Mouse (Mus musculus) heart, postnatal 0 days (tissue): ENCODE measurements at regions not wholly inside any gene's neighbourhood (a gene's known extent, or its start where the extent isn't known, plus 50 kb on each side); places are given as distances from the start of the nearest gene placed in this dataset.

Source experiments
- ATAC-seq: fragments of 200-750 bp; cut with Nextera tagmentation; 2 replicates; pipeline ENCODE4 v1.8.0; 2017; ENCODE audit warnings: low read depth, moderate number of reproducible peaks, moderate library complexity; ENCODE audit not compliant: insufficient read depth
- DNase-seq: peaks from one replicate; pipeline ENCODE4 v3.0.0-alpha.2; 2016; ENCODE audit warnings: low spot score
- H3K27ac ChIP-seq: fragments of 300-500 bp; sonication (generic); 2 replicates; pipeline ENCODE4 v1.5.1; 2014; ENCODE audit warnings: low read depth, mild to moderate bottlenecking
- H3K27me3 ChIP-seq: fragments of 300-500 bp; sonication (generic); 2 replicates; pipeline ENCODE4 v1.6.1; 2014; ENCODE audit warnings: low read length, mixed read lengths; ENCODE audit not compliant: control insufficient read depth, insufficient read depth
- H3K36me3 ChIP-seq: fragments of 300-500 bp; sonication (generic); replicated peaks from 2 replicates; pipeline ENCODE4 v1.6.1; 2014; ENCODE audit warnings: low read length, mixed read lengths; ENCODE audit not compliant: control insufficient read depth, insufficient read depth
- H3K4me1 ChIP-seq: fragments of 300-500 bp; sonication (generic); 2 replicates; pipeline ENCODE4 v1.6.1; 2014; ENCODE audit warnings: antibody characterized with exemption; ENCODE audit not compliant: control insufficient read depth, insufficient read depth
- H3K4me2 ChIP-seq: fragments of 300-500 bp; sonication (generic); 2 replicates; pipeline ENCODE4 v1.6.1; 2014; ENCODE audit warnings: low read depth, mild to moderate bottlenecking, low read length, moderate library complexity
- H3K4me3 ChIP-seq: fragments of 300-500 bp; sonication (generic); 2 replicates; pipeline ENCODE4 v1.5.1; 2014; ENCODE audit warnings: low read depth, low read length
- H3K9ac ChIP-seq: fragments of 300-500 bp; sonication (generic); replicated peaks from 2 replicates; pipeline ENCODE4 v1.6.1; 2014; ENCODE audit warnings: low read depth, low read length, mixed read lengths
- H3K9me3 ChIP-seq: fragments of 300-500 bp; sonication (generic); replicated peaks from 2 replicates; pipeline ENCODE4 v1.6.1; 2016; ENCODE audit warnings: low read length; ENCODE audit not compliant: control insufficient read depth
- CTCF ChIP-seq: IDR thresholded peaks from 2 replicates; pipeline ENCODE4 v1.5.1; 2016; ENCODE audit warnings: antibody characterized with exemption, control low read depth, low read depth
- EP300 ChIP-seq: IDR thresholded peaks from 2 replicates; pipeline ENCODE4 v1.6.1; 2016; ENCODE audit warnings: antibody characterized with exemption, low read depth
- WGBS: fragments of 180-500 bp; shearing (Covaris S2); extraction: QIAGEN DNeasy Blood & Tissue Kit; methylation state at CpG from one replicate; pipeline ENCODE4 v1.1.7; 2014; 5-methylcytosine and 5-hydroxymethylcytosine counted together

GRCm38 (mm10) chr8:34601426-34601953 lies 490.0 kb upstream of the Gm10131 start:
- WGBS: 80% methylated on average over 3 of the region's 3 CpGs
- H3K27me3 ChIP-seq: no peaks in the 10 kb centered on the region; the same call in 1 of the 2 replicates
- no peaks in the 10 kb centered on the region for H3K4me1 ChIP-seq
- no peak overlapping the region for H3K27ac ChIP-seq
- no peak overlapping the region for H3K4me3 ChIP-seq
- no peak for TF ChIP-seq EP300
- no peak for TF ChIP-seq CTCF
- DNase-seq: no peak
- H3K36me3 ChIP-seq: no peaks in the 10 kb centered on the region
- no peak overlapping the region for H3K9ac ChIP-seq
- no peak overlapping the region for H3K4me2 ChIP-seq
- no peaks in the 10 kb centered on the region for H3K9me3 ChIP-seq
- ATAC-seq: no peak

DNA sequence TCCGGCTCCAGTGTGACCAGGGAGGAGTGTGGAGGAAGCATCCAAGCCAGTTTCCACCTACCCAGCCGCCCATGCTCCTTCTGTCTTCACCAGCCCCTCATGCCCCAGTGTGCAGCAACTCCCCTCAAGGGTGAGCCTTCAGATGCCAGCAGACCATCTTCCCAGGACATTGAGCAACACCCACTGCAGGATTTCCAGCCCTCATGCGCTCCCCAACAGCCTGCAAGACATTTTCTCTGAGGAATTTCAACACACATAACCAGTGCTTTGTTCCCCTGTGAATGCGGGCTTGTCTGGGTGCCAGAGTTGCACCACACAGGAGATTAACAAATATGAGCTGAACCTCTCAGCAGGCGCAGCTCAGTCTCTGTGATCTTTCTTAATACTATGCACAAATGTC lies 489.3 kb upstream of the Gm10131 start:
- Histone ChIP-seq H3K27ac (no peak overlapping the region), H3K4me3 (no peak overlapping the region), H3K36me3 (no peaks in the 10 kb centered on the region), H3K4me2 (no peak overlapping the region), H3K9ac (no peak overlapping the region), H3K27me3 (no peaks in the 10 kb centered on the region; the same call in 1 of the 2 replicates), H3K9me3 (no peaks in the 10 kb centered on the region), H3K4me1 (no peaks in the 10 kb centered on the region)
- WGBS: 65% methylated on average over 5 of the region's 5 CpGs
- ATAC-seq: no peak
- DNase-seq: no peak
- no peak for TF ChIP-seq EP300
- TF ChIP-seq CTCF: no peak

- WGBS: 70% methylated on average over 5 of the region's 5 CpGs
- no peak for DNase-seq
- no peak for ATAC-seq
- TF ChIP-seq EP300 (no peak), CTCF (no peak)
- Histone ChIP-seq H3K27me3 (no peaks in the 10 kb centered on the region), H3K4me1 (no peaks in the 10 kb centered on the region), H3K9me3 (no peaks in the 10 kb centered on the region), H3K36me3 (no peaks in the 10 kb centered on the region), H3K27ac (no peak overlapping the region), H3K4me3 (no peak overlapping the region), H3K9ac (no peak overlapping the region), H3K4me2 (no peak overlapping the region)
These were observed 485.1 kb upstream of the Gm10131 start for GRCm38 (mm10) chr8:34596593-34596992.

DNA sequence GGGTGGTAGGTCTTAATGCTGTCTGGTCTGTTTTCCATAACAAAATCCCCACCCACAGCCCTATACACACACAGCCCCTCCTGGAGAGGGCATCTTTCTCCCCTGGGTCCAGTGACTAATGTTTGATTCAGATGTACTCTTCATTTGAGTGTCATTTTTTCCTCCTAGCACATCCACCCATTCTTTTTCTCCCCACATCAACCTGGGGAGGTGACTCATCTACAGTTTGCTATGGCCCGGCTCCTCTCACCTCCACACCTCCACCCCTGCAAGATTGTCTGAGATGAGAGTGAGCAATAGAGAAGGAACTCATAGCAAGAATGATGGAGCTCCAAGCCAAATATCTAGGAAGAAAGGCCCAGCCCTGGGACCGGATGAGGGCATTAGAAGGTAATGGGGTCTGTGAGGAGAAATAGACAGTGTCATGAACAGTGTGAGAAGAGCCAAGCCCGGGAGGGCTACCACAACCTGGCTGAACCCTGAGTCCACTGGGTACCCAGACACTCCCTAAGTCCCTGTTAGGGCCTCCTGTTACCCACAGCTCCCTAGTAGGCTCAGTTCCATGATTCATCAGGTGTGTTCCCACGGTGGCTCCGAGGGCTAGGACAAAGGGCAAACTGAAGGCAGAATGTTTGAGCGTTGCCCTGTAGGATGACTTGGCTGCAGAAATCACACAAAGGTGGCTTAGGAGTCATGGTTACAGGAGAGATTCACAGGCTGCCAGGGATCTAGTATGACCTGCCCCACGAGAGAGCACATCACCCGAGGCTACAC lies 479.6 kb upstream of the Gm10131 start:
- no peak for DNase-seq
- Histone ChIP-seq H3K27ac (no peak overlapping the region), H3K4me1 (no peaks in the 10 kb centered on the region), H3K9me3 (no peaks in the 10 kb centered on the region), H3K9ac (no peak overlapping the region), H3K27me3 (no peaks in the 10 kb centered on the region), H3K4me2 (no peak overlapping the region), H3K4me3 (no peak overlapping the region), H3K36me3 (no peaks in the 10 kb centered on the region)
- TF ChIP-seq CTCF: no peak
- no peak for TF ChIP-seq EP300
- WGBS: 83% methylated on average over 8 of the region's 8 CpGs
- ATAC-seq: no peak

DNA sequence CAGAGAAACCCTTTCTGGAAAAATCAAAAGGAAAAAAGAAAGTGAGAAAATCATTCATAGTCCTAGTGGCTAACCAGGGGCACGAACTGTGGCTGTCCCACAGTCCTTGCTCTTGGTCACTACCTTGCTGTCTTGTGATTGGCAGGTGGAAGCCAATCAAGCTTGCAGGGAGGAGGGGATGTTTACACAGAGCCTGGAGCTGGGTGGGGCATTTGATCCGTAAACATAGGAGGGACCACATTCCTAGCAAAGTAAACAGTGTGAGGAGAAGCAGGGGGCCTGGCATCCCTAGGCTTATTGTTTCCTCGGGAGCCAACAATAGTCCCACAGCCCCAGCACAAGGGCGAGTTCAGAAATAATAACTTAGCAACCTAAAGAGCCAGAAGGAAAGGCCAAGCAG lies 466.5 kb upstream of the Gm10131 start:
- H3K4me2 ChIP-seq: no peak overlapping the region
- no peak overlapping the region for H3K9ac ChIP-seq
- no peak for DNase-seq
- WGBS: 36% methylated on average over 4 of the region's 4 CpGs
- ATAC-seq: no peak
- H3K36me3 ChIP-seq: no peaks in the 10 kb centered on the region
- H3K27ac ChIP-seq: no peak overlapping the region
- no peaks in the 10 kb centered on the region for H3K9me3 ChIP-seq
- TF ChIP-seq CTCF: no peak
- TF ChIP-seq EP300: no peak
- no peak overlapping the region for H3K4me3 ChIP-seq
- no peaks in the 10 kb centered on the region for H3K4me1 ChIP-seq
- H3K27me3 ChIP-seq: no peaks in the 10 kb centered on the region

DNA sequence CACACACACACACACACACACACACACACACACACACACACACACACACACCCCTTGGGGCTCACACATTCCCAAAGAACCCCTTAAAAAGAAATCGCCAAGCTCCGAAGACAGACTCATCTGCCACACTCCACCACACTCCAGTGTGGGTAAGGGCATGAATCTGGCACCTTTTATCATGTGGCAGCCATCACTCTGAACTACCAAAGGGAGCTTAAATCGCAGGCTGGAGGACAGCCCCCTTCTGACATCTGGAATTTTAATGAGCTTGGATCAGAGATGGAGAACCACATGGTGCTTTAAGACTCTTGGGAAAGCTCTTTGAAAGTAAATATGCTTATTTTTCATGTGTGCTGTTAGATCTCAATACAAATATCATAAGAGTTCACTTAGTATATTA lies 462.5 kb upstream of the Gm10131 start:
- H3K27me3 ChIP-seq: no peaks in the 10 kb centered on the region
- 76% methylated on average over 3 of the region's 3 CpGs for WGBS
- no peak for DNase-seq
- ATAC-seq: no peak
- H3K36me3 ChIP-seq: no peaks in the 10 kb centered on the region
- no peaks in the 10 kb centered on the region for H3K9me3 ChIP-seq
- no peaks in the 10 kb centered on the region for H3K4me1 ChIP-seq
- no peak overlapping the region for H3K27ac ChIP-seq
- H3K4me2 ChIP-seq: no peak overlapping the region
- TF ChIP-seq EP300 (no peak), CTCF (no peak)
- H3K4me3 ChIP-seq: no peak overlapping the region
- H3K9ac ChIP-seq: no peak overlapping the region
